In genomic region chr1:146231487-146232466, GRCm38 (mm10) we compare ENCODE assay signal across 13 mouse cellular contexts.
DNase-seq lines count a peak whose midpoint lies in the region; ATAC-seq and TF ChIP-seq lines count a peak whose summit lies in the region.
"Had no signal": no experiment of that assay in that cellular context is flagged by ENCODE, and none has a peak within 500 bp of the region (broad histone marks: within the 10 kb centered on the region; RNA-seq: fewer than 3 reads in every experiment).

No protein-coding gene starts in this region.

- intact Hi-C loops in heart, adult 2 months (cut with DNase I): no loop called here

- peak; percentile 53; the same call in 1 of the 2 replicates for ATAC-seq in forebrain, embryonic 15.5 days (replicated peaks)
- no peak for ATAC-seq in forebrain, embryonic 11.5 days (replicated peaks; ENCODE audit: low FRiP score)
- ATAC-seq: midbrain, embryonic 13.5 days had no signal

- no peak for TF ChIP-seq CTCF in heart, adult 2 months (IDR thresholded peaks at IDR 0.05)

- WGBS in forebrain, embryonic 15.5 days: 74% methylated on average over 7 of the region's 7 CpGs
- WGBS in forebrain, embryonic 11.5 days: 85% methylated on average over 7 of the region's 7 CpGs
- 64% methylated on average over 7 of the region's 7 CpGs for WGBS in heart, adult 2 months

- H3K4me2 ChIP-seq in forebrain, embryonic 15.5 days (replicated peaks): no peak overlapping the region
- H3K4me2 ChIP-seq in forebrain, embryonic 11.5 days (ENCODE audit: low read depth, low read length, severe bottlenecking): no peak overlapping the region
- H3K4me2 ChIP-seq: heart, embryonic 15.5 days; midbrain, embryonic 13.5 days had no signal

- H3K9me3 ChIP-seq in forebrain, embryonic 15.5 days: no peaks in the 10 kb centered on the region
- no peaks in the 10 kb centered on the region for H3K9me3 ChIP-seq in forebrain, embryonic 11.5 days (ENCODE audit: control insufficient read depth, low read length)
- H3K9me3 ChIP-seq: heart, embryonic 15.5 days; limb, embryonic 10.5 days; midbrain, embryonic 13.5 days had no signal

- H3K27me3 ChIP-seq in forebrain, embryonic 15.5 days: no peaks in the 10 kb centered on the region
- no peaks in the 10 kb centered on the region for H3K27me3 ChIP-seq in forebrain, embryonic 11.5 days (ENCODE audit: control insufficient read depth, insufficient read depth, low read length)
- H3K27me3 ChIP-seq in heart, adult 2 months (ENCODE audit: control insufficient read depth, insufficient read depth, low read length): no peaks in the 10 kb centered on the region
- H3K27me3 ChIP-seq: heart, embryonic 15.5 days; midbrain, embryonic 13.5 days had no signal

- H3K36me3 ChIP-seq in forebrain, embryonic 15.5 days: no peaks in the 10 kb centered on the region
- H3K36me3 ChIP-seq in forebrain, embryonic 11.5 days (ENCODE audit: control insufficient read depth, insufficient read depth, low read length): no peaks in the 10 kb centered on the region
- H3K36me3 ChIP-seq in heart, adult 2 months (ENCODE audit: control insufficient read depth, insufficient read depth, low read length): no peaks in the 10 kb centered on the region
- H3K36me3 ChIP-seq: heart, embryonic 15.5 days; limb, embryonic 10.5 days; midbrain, embryonic 13.5 days had no signal

- TF ChIP-seq EP300 in heart, adult 2 months (IDR thresholded peaks at IDR 0.05; ENCODE audit: insufficient read depth, low read depth, low read length): no peak

- H3K9ac ChIP-seq in forebrain, embryonic 15.5 days (replicated peaks): no peak overlapping the region
- H3K9ac ChIP-seq in forebrain, embryonic 11.5 days (ENCODE audit: low read length): no peak overlapping the region
- no peak overlapping the region for H3K9ac ChIP-seq in heart, adult 2 months (ENCODE audit: low read depth, low read length)
- H3K9ac ChIP-seq: heart, embryonic 15.5 days; midbrain, embryonic 13.5 days had no signal

- DNase-seq in forebrain, embryonic 11.5 days (ENCODE audit: low spot score): no peak
- DNase-seq in frontal cortex, postnatal 25 days (ENCODE audit: low spot score in 2 of 2): peak; percentile 3 to 9
- peak; percentile 48 to 56 for DNase-seq in left cerebral cortex, adult 18-20 months (ENCODE audit: low spot score in 2 of 2)
- peak; percentile 13 for DNase-seq in right cerebral cortex, postnatal 4 days
- DNase-seq in adrenal gland, postnatal 10 days: no peak
- DNase-seq in heart, adult 2 months: no peak
- DNase-seq in urinary bladder, postnatal 14 days (ENCODE audit: low spot score): no peak
- DNase-seq: lung, adult 2 months had no signal

- no peaks in the 10 kb centered on the region for H3K4me1 ChIP-seq in forebrain, embryonic 15.5 days
- H3K4me1 ChIP-seq in forebrain, embryonic 11.5 days (replicated peaks; ENCODE audit: control insufficient read depth, insufficient read depth, low read length): no peaks in the 10 kb centered on the region
- no peaks in the 10 kb centered on the region for H3K4me1 ChIP-seq in heart, adult 2 months (ENCODE audit: control insufficient read depth, insufficient read depth, low read length)
- H3K4me1 ChIP-seq: heart, embryonic 15.5 days; limb, embryonic 10.5 days; midbrain, embryonic 13.5 days had no signal

- H3K4me3 ChIP-seq in forebrain, embryonic 15.5 days: no peak overlapping the region
- H3K4me3 ChIP-seq in forebrain, embryonic 11.5 days (ENCODE audit: low read depth, low read length): no peak overlapping the region
- H3K4me3 ChIP-seq in heart, adult 2 months: no peak overlapping the region
- H3K4me3 ChIP-seq: erythroblast, embryonic 14.5 days; heart, embryonic 15.5 days; limb, embryonic 10.5 days; midbrain, embryonic 13.5 days had no signal

- no peaks in the 10 kb centered on the region for H3K79me2 ChIP-seq in heart, adult 2 months (replicated peaks; ENCODE audit: control insufficient read depth, insufficient read depth, low read length)

- no peak overlapping the region for H3K27ac ChIP-seq in forebrain, embryonic 15.5 days (replicated peaks)
- H3K27ac ChIP-seq in forebrain, embryonic 11.5 days (ENCODE audit: low read depth, low read length): no peak overlapping the region
- no peak overlapping the region for H3K27ac ChIP-seq in heart, adult 2 months
- H3K27ac ChIP-seq: heart, embryonic 15.5 days; limb, embryonic 10.5 days; midbrain, embryonic 13.5 days had no signal

- no peak for TF ChIP-seq POLR2A in heart, adult 2 months (IDR thresholded peaks at IDR 0.05; ENCODE audit: insufficient read depth, low read depth, low read length)

Comparison
In these comparisons a context has a peak if more than half of its experiments do, and no peak if none do; other contexts are left out.
1. DNase-seq: peak in frontal cortex, postnatal 25 days (2 of 2), left cerebral cortex, adult 18-20 months (2 of 2) and right cerebral cortex, postnatal 4 days (single experiment); none in forebrain, embryonic 11.5 days (single experiment), adrenal gland, postnatal 10 days (single experiment), heart, adult 2 months (0 of 2) and urinary bladder, postnatal 14 days (single experiment).